Mouse (Mus musculus) liver, embryonic 13.5 days (tissue): ENCODE results near the gene Glud1. TPM values are rescaled to one million over a fixed set of nuclear protein-coding genes. Genes with fewer than 3 reads are reported as not detected.
A peak's percentile ranks its signal among the peaks of the same experiment; 100 is the strongest.

Source experiments
- ATAC-seq: fragments of 200-750 bp; cut with Nextera tagmentation; 2 replicates; pipeline ENCODE4 v1.8.0; 2017; ENCODE audit warnings: low read depth, mild to moderate bottlenecking, moderate number of reproducible peaks, moderate library complexity
- DNase-seq: peaks from one replicate; pipeline ENCODE4 v3.0.0; 2022
- H3K27ac ChIP-seq: fragments of 300-500 bp; sonication (generic); 2 replicates; pipeline ENCODE4 v1.5.1; 2015; ENCODE audit warnings: moderate library complexity, mild to moderate bottlenecking, inconsistent platforms
- H3K27me3 ChIP-seq: fragments of 300-500 bp; sonication (generic); 2 replicates; pipeline ENCODE4 v1.6.1; 2015; ENCODE audit warnings: mild to moderate bottlenecking, inconsistent platforms
- H3K36me3 ChIP-seq: fragments of 300-500 bp; sonication (generic); 2 replicates; pipeline ENCODE4 v1.6.1; 2015; ENCODE audit warnings: mild to moderate bottlenecking, inconsistent platforms
- H3K4me1 ChIP-seq: fragments of 300-500 bp; sonication (generic); replicated peaks from 2 replicates; pipeline ENCODE4 v1.6.1; 2015; ENCODE audit warnings: inconsistent platforms
- H3K4me2 ChIP-seq: fragments of 300-500 bp; sonication (generic); 2 replicates; pipeline ENCODE4 v1.6.1; 2015; ENCODE audit warnings: inconsistent platforms, mild to moderate bottlenecking, moderate library complexity
- H3K4me3 ChIP-seq: fragments of 300-500 bp; sonication (generic); replicated peaks from 2 replicates; pipeline ENCODE4 v1.5.1; 2015; ENCODE audit warnings: mild to moderate bottlenecking, inconsistent platforms
- H3K9ac ChIP-seq: fragments of 300-500 bp; sonication (generic); 2 replicates; pipeline ENCODE4 v1.6.1; 2015; ENCODE audit warnings: mild to moderate bottlenecking, inconsistent platforms
- H3K9me3 ChIP-seq: fragments of 300-500 bp; sonication (generic); replicated peaks from 2 replicates; pipeline ENCODE4 v1.6.1; 2016; ENCODE audit warnings: inconsistent platforms
- WGBS: fragments of 180-500 bp; shearing (Covaris S2); methylation state at CpG from one replicate; pipeline ENCODE4 v1.1.7; 2015; ENCODE audit not compliant: insufficient replicate concordance; 5-methylcytosine and 5-hydroxymethylcytosine counted together
- polyA plus RNA-seq: library from polyadenylated mRNA; unstranded; fragments of >200 nt; fragmentation: Nextera tagmentation; extraction: Ambion mirVana; gene quantifications from 2 replicates; pipeline ENCODE4 v1.2.1, GENCODE M21; 2015

Gene Glud1
- polyA plus RNA-seq, 1 experiment from 2014 or later: 127 TPM

GRCm38 (mm10) chr14:34331886-34332285 lies 21.4 kb downstream of the Glud1 start:
- ATAC-seq (no peak), DNase-seq (no peak)
- Histone ChIP-seq H3K9me3 (no peaks in the 10 kb centered on the region), H3K4me3 (no peak overlapping the region), H3K4me2 (no peak overlapping the region), H3K27ac (no peak overlapping the region), H3K4me1 (peaks cover 7% of the 10 kb centered on the region; the same call in 1 of the 2 replicates), H3K9ac (no peak overlapping the region), H3K27me3 (no peaks in the 10 kb centered on the region), H3K36me3 (peaks cover 67% of the 10 kb centered on the region)
- WGBS: 69% methylated on average over 3 of the region's 3 CpGs

DNA sequence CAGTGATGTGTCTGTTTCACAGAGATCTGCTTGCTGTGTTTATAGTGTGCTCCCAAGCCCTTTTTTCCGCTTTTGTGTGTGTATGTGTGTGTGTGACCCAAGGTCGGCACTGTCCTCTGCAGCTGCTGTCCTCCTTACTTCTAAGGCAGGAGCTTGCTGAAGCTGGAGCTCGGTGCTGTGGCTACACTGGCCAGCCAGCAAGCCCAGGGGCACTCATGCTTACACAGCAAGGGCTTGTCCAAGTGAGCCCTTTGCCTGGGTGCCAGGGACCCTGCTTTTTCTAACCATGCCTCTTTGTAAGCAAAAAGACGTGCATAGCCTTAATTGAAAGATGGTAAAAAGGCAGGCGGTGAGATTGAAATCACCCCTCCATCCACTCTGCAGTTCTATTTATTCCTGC lies 21.9 kb downstream of the Glud1 start:
- DNase-seq (no peak), ATAC-seq (no peak)
- no peak overlapping the region for H3K9ac ChIP-seq
- H3K27ac ChIP-seq: no peak overlapping the region
- H3K9me3 ChIP-seq: no peaks in the 10 kb centered on the region
- H3K4me3 ChIP-seq: no peak overlapping the region
- H3K36me3 ChIP-seq: peaks cover 68% of the 10 kb centered on the region
- 75% methylated on average over 5 of the region's 5 CpGs for WGBS
- H3K4me2 ChIP-seq: no peak overlapping the region
- H3K4me1 ChIP-seq: 0 out of 2 replicates have a peak, but pooled peaks cover 5% of the 10 kb centered on the region
- no peaks in the 10 kb centered on the region for H3K27me3 ChIP-seq

DNA sequence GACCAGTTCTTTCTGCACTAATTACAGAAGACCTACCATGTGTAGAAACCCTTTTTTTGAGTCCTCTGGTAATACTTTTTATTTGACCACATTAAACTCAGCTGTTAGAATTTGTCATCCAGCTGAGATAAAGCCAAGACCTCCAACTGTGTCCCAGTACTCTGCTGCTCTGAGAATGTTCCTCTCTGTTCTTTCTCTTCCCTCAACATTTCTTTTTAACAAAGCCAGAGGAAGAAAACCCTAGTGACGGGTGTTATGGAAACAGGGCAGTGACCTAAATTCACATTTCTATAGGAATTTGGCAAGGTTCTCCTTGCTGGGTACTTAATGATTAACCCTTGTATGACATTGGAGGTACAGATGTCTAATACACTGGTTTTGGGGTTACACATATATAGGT lies 28.9 kb downstream of the Glud1 start:
- no peak overlapping the region for H3K9ac ChIP-seq
- H3K9me3 ChIP-seq: no peaks in the 10 kb centered on the region
- WGBS: 63% methylated on average over 1 of the region's 1 CpGs
- H3K4me3 ChIP-seq: no peak overlapping the region
- peaks cover 80% of the 10 kb centered on the region for H3K36me3 ChIP-seq
- no peak overlapping the region for H3K4me2 ChIP-seq
- DNase-seq: no peak
- no peaks in the 10 kb centered on the region for H3K4me1 ChIP-seq
- no peak for ATAC-seq
- no peak overlapping the region for H3K27ac ChIP-seq
- H3K27me3 ChIP-seq: no peaks in the 10 kb centered on the region

DNA sequence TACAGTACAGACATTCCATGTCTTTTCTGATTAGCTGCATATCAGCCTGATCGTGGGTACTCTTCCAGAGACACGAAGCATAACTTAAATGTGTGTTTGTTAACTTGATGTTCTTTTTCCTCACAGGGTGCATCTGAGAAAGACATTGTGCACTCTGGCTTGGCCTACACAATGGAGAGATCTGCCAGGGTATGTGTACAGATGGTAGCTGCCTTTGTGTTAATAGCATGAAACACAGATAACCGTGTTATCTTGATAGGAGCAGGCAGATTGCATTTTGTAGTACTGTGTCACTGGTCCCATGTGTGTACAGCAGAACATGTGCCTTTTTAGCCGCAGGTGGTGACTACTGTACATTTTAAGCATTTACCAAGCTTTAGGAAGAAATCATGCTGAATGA lies 31.5 kb downstream of the Glud1 start:
- H3K4me2 ChIP-seq: no peak overlapping the region
- H3K9ac ChIP-seq: no peak overlapping the region
- DNase-seq (no peak), ATAC-seq (no peak)
- 69% methylated on average over 4 of the region's 4 CpGs for WGBS
- H3K27me3 ChIP-seq: no peaks in the 10 kb centered on the region
- H3K9me3 ChIP-seq: no peaks in the 10 kb centered on the region
- no peak overlapping the region for H3K27ac ChIP-seq
- H3K4me1 ChIP-seq: no peaks in the 10 kb centered on the region
- H3K4me3 ChIP-seq: no peak overlapping the region
- peaks cover 56% of the 10 kb centered on the region for H3K36me3 ChIP-seq

GRCm38 (mm10) chr14:34343078-34343477 lies 32.6 kb downstream of the Glud1 start:
- Histone ChIP-seq H3K9me3 (no peaks in the 10 kb centered on the region), H3K4me2 (no peak overlapping the region), H3K36me3 (peaks cover 50% of the 10 kb centered on the region), H3K4me1 (no peaks in the 10 kb centered on the region), H3K4me3 (no peak overlapping the region), H3K9ac (no peak overlapping the region), H3K27me3 (no peaks in the 10 kb centered on the region), H3K27ac (no peak overlapping the region)
- ATAC-seq (no peak), DNase-seq (no peak)
- 35% methylated on average over 4 of the region's 4 CpGs for WGBS

DNA sequence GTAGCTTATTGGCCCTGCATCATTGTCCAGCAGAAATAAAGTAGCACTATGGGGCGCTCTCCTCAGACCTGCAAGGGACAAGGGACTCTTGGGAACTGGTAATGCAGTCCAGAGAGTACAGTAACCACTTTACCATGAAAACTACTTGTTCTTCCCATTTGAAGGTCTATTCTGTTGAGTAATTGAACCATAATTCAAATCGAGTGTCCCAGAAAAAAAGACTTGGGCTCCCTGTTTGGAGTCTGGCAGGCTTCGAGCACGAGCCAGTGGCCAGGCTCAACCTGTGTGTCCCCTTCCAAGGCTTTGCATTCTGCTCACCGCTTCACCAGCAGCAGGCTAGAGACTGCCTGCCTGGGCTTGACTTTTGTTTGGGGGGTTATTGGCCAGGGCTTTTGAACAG lies 33.8 kb downstream of the Glud1 start:
- 79% methylated on average over 5 of the region's 5 CpGs for WGBS
- no peaks in the 10 kb centered on the region for H3K4me1 ChIP-seq
- H3K4me2 ChIP-seq: no peak overlapping the region
- H3K27me3 ChIP-seq: no peaks in the 10 kb centered on the region
- no peak overlapping the region for H3K27ac ChIP-seq
- H3K36me3 ChIP-seq: peaks cover 41% of the 10 kb centered on the region
- H3K9ac ChIP-seq: no peak overlapping the region
- ATAC-seq: no peak
- no peaks in the 10 kb centered on the region for H3K9me3 ChIP-seq
- no peak overlapping the region for H3K4me3 ChIP-seq
- DNase-seq: no peak

DNA sequence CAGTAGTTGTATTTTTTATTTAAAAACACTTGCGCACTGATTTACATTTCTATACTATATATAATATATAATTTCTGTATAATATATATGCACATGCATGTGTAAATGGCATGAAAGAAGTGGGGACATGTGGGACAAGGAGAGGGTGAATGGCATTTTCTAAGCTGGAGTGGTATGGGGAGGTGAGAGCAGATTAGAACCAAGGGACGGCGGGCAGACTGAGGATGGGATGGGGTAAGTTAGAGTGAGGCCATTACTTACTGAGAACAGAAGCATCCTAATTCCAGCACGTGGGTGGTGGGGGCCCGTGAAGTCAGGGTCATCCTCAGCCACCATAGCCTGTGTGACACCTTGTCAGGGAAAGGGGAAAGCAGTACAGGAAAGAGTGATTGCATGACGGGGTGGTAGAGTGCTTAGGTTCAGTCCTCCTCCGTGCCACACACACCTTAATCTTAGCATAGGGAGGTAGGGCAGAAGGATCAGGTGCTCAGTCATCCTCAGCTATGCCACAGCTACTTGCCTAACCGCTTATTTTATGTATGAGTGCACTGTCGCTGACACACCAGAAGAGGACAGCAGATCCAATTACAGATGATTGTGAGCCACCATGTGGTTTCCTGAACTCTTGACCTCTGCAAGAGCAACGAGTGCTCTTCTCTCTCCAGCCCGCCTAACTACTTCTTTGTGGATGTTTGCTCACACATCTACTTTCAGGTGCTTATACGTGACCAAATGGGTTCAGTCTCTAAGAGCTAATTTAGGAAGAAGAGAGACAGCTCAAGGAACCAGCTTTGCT lies 35.4 kb downstream of the Glud1 start:
- no peak for DNase-seq
- WGBS: 53% methylated on average over 12 of the region's 12 CpGs
- no peak overlapping the region for H3K4me3 ChIP-seq
- H3K4me1 ChIP-seq: no peaks in the 10 kb centered on the region
- no peak overlapping the region for H3K4me2 ChIP-seq
- H3K9ac ChIP-seq: no peak overlapping the region
- no peaks in the 10 kb centered on the region for H3K9me3 ChIP-seq
- no peak overlapping the region for H3K27ac ChIP-seq
- no peaks in the 10 kb centered on the region for H3K27me3 ChIP-seq
- peaks cover 30% of the 10 kb centered on the region for H3K36me3 ChIP-seq
- ATAC-seq: peak; percentile 52

DNA sequence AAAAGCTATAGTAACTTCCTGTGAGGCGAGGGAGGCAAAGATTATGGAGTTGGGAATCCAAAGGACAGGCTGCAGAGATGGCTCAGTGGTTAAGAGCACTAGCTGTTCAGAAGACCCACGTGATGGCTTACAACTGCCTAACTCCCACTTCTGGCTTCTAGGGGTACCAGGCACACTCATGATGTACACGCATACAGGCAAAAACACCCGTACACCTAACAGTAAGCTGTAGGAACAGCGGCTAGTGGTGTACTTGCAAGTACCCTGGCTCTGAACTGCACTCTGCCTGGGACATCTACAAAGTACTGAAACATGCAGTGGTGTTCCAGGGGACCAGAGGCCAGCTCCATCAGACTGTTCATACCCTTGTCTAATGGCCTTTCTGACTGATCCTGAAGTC lies 36.6 kb downstream of the Glud1 start:
- Histone ChIP-seq H3K36me3 (peaks cover 19% of the 10 kb centered on the region), H3K4me1 (no peaks in the 10 kb centered on the region), H3K4me3 (no peak overlapping the region), H3K9ac (no peak overlapping the region), H3K27ac (no peak overlapping the region), H3K4me2 (no peak overlapping the region), H3K9me3 (no peaks in the 10 kb centered on the region), H3K27me3 (no peaks in the 10 kb centered on the region)
- WGBS: 72% methylated on average over 5 of the region's 5 CpGs
- ATAC-seq (no peak), DNase-seq (no peak)

GRCm38 (mm10) chr14:34348301-34348700 lies 37.8 kb downstream of the Glud1 start:
- WGBS: 56% methylated on average over 7 of the region's 7 CpGs
- Histone ChIP-seq H3K9ac (no peak overlapping the region), H3K4me3 (no peak overlapping the region), H3K4me2 (no peak overlapping the region), H3K27me3 (no peaks in the 10 kb centered on the region), H3K4me1 (no peaks in the 10 kb centered on the region; the same call in 1 of the 2 replicates), H3K36me3 (peaks cover 8% of the 10 kb centered on the region; the same call in 1 of the 2 replicates), H3K9me3 (no peaks in the 10 kb centered on the region), H3K27ac (peak overlapping the region; percentile 43; the same call in 1 of the 2 replicates)
- no peak for DNase-seq
- no peak for ATAC-seq

DNA sequence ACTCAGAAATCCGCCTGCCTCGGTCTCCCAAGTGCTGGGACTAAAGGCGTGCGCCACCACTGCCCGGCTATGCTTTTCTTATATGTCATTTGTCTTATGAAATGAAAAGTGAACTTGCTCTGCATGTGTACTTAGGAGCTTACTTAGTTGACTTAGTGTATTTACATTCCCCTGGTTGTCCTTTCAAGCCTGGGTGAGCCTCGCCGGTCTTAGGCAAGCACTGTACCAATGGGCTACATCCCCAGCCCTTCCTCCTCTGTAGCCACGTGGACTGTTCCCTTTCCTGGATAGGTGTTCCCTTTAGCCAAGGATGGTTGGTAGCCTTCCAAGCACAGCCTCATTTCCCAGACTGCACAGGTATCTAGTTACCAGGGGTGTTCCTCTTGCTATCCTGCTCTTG lies 38.5 kb downstream of the Glud1 start:
- peak; percentile 57 for ATAC-seq
- 62% methylated on average over 8 of the region's 8 CpGs for WGBS
- H3K27me3 ChIP-seq: no peaks in the 10 kb centered on the region

DNA sequence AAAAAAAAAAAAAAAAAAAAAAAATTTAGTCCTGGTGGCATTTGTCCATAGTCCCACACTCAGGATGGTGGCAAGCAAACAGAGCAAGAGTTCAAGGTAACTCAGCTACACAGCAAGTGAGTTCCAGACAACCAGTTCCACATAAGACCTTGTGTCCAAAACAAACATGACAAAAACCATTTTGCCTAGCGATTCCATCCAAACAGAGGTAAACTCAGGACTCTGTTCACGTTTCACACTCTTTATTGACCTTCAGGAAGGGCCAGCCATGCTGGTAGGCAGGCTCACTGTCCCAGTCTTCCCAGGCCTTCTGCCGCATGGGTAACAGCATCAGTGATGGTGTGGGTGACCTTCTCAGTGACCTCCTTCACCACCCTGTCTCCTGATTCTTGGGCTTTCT lies 41.1 kb downstream of the Glud1 start:
- Histone ChIP-seq H3K9ac (no peak overlapping the region), H3K4me3 (no peak overlapping the region), H3K36me3 (no peaks in the 10 kb centered on the region), H3K27ac (no peak overlapping the region), H3K4me1 (peaks cover 11% of the 10 kb centered on the region), H3K27me3 (no peaks in the 10 kb centered on the region), H3K9me3 (no peaks in the 10 kb centered on the region), H3K4me2 (no peak overlapping the region)
- WGBS: 60% methylated on average over 3 of the region's 3 CpGs
- DNase-seq (no peak), ATAC-seq (no peak)

More for the DNA sequence above, 38.5 kb downstream of the Glud1 start:
- H3K27ac ChIP-seq: peak overlapping the region; percentile 43; the same call in 1 of the 2 replicates
- DNase-seq: no peak
- H3K9me3 ChIP-seq: no peaks in the 10 kb centered on the region
- H3K4me1 ChIP-seq: no peaks in the 10 kb centered on the region; the same call in 1 of the 2 replicates
- no peak overlapping the region for H3K4me2 ChIP-seq
- peaks cover 5% of the 10 kb centered on the region; the same call in 1 of the 2 replicates for H3K36me3 ChIP-seq
- H3K4me3 ChIP-seq: no peak overlapping the region
- H3K9ac ChIP-seq: no peak overlapping the region

DNA sequence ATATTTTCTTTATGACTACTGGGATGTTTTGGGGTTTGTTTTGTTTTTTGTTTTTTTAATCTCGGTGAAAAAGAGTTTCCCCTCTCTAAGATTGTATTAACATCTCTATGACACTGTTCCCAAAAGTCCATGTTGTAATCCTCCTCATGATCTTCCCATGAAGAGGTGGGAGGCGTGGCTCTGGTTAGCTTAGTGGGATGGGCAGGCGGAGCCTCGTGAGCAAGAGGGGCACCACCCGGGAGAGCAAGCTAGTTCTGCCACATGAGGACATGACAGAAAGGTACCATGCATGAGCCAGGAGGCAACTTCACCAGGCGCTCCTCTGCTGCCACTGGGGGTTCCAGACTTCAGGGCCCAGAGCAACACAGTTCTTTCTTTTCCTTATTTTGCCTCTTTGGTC lies 42.0 kb downstream of the Glud1 start:
- DNase-seq: no peak
- WGBS: 56% methylated on average over 6 of the region's 6 CpGs
- no peaks in the 10 kb centered on the region for H3K9me3 ChIP-seq
- peaks cover 14% of the 10 kb centered on the region for H3K4me1 ChIP-seq
- no peak overlapping the region for H3K9ac ChIP-seq
- H3K27ac ChIP-seq: no peak overlapping the region
- H3K36me3 ChIP-seq: no peaks in the 10 kb centered on the region
- no peak overlapping the region for H3K4me2 ChIP-seq
- no peaks in the 10 kb centered on the region for H3K27me3 ChIP-seq
- no peak for ATAC-seq
- no peak overlapping the region for H3K4me3 ChIP-seq
